Mouse (Mus musculus): ENCODE data around the gene Otulin. TPM values are rescaled to one million over a fixed set of nuclear protein-coding genes. Genes with fewer than 3 reads are reported as not detected.

The Otulin gene
- polyA plus RNA-seq, 1 experiment from 2014 or later: 41.3 TPM

- H3K9me3 ChIP-seq (ENCODE audit: control insufficient read depth, low read length): no peaks in the 10 kb centered on the region
- no peak overlapping the region for H3K4me2 ChIP-seq (replicated peaks; ENCODE audit: low read depth, low read length)
- no peaks in the 10 kb centered on the region for H3K36me3 ChIP-seq (ENCODE audit: control insufficient read depth, insufficient read depth, low read length)
- no peak overlapping the region for H3K27ac ChIP-seq (ENCODE audit: low read depth, low read length)
- H3K27me3 ChIP-seq (ENCODE audit: control insufficient read depth, insufficient read depth, low read length): no peaks in the 10 kb centered on the region
- 94% methylated on average over 10 of the region's 10 CpGs for WGBS
- H3K4me3 ChIP-seq (ENCODE audit: low read length): no peak overlapping the region
- H3K4me1 ChIP-seq (ENCODE audit: control insufficient read depth, insufficient read depth, low read length): no peaks in the 10 kb centered on the region
- H3K9ac ChIP-seq (ENCODE audit: low read depth, low read length): no peak overlapping the region
- no peak for ATAC-seq (ENCODE audit: low FRiP score, low TSS enrichment)
These were observed 85.3 kb downstream of the Otulin start for GRCm38 (mm10) chr15:27545203-27545602.

- Histone ChIP-seq H3K9ac (ENCODE audit: low read depth, low read length) (no peak overlapping the region), H3K9me3 (ENCODE audit: control insufficient read depth, low read length) (no peaks in the 10 kb centered on the region), H3K27me3 (ENCODE audit: control insufficient read depth, insufficient read depth, low read length) (no peaks in the 10 kb centered on the region), H3K4me3 (ENCODE audit: low read length) (no peak overlapping the region), H3K4me1 (ENCODE audit: control insufficient read depth, insufficient read depth, low read length) (peaks cover 8% of the 10 kb centered on the region; the same call in 1 of the 2 replicates), H3K4me2 (replicated peaks; ENCODE audit: low read depth, low read length) (no peak overlapping the region), H3K27ac (ENCODE audit: low read depth, low read length) (no peak overlapping the region), H3K36me3 (ENCODE audit: control insufficient read depth, insufficient read depth, low read length) (no peaks in the 10 kb centered on the region)
- ATAC-seq (ENCODE audit: low FRiP score, low TSS enrichment): no peak
- 89% methylated on average over 9 of the region's 9 CpGs for WGBS
These were observed 90.7 kb downstream of the Otulin start for GRCm38 (mm10) chr15:27539745-27540144.

- WGBS: 69% methylated on average over 4 of the region's 4 CpGs
- ATAC-seq (ENCODE audit: low FRiP score, low TSS enrichment): no peak
These were observed 92.8 kb downstream of the Otulin start for GRCm38 (mm10) chr15:27537519-27538223.

GRCm38 (mm10) chr15:27536771-27537170 lies 93.7 kb downstream of the Otulin start:
- H3K4me1 ChIP-seq (ENCODE audit: control insufficient read depth, insufficient read depth, low read length): peaks cover 8% of the 10 kb centered on the region; the same call in 1 of the 2 replicates
- 27% methylated on average over 5 of the region's 5 CpGs for WGBS
- peak; percentile 47; the same call in 1 of the 2 replicates for ATAC-seq (ENCODE audit: low FRiP score, low TSS enrichment)
- no peaks in the 10 kb centered on the region for H3K36me3 ChIP-seq (ENCODE audit: control insufficient read depth, insufficient read depth, low read length)
- H3K9me3 ChIP-seq (ENCODE audit: control insufficient read depth, low read length): no peaks in the 10 kb centered on the region
- no peak overlapping the region for H3K4me3 ChIP-seq (ENCODE audit: low read length)
- H3K4me2 ChIP-seq (replicated peaks; ENCODE audit: low read depth, low read length): no peak overlapping the region
- H3K27ac ChIP-seq (ENCODE audit: low read depth, low read length): no peak overlapping the region
- H3K9ac ChIP-seq (ENCODE audit: low read depth, low read length): no peak overlapping the region
- H3K27me3 ChIP-seq (ENCODE audit: control insufficient read depth, insufficient read depth, low read length): no peaks in the 10 kb centered on the region

More at GRCm38 (mm10) chr15:27537519-27538223, 92.8 kb downstream of the Otulin start:
- Histone ChIP-seq H3K27ac (ENCODE audit: low read depth, low read length) (no peak overlapping the region), H3K36me3 (ENCODE audit: control insufficient read depth, insufficient read depth, low read length) (no peaks in the 10 kb centered on the region), H3K4me1 (ENCODE audit: control insufficient read depth, insufficient read depth, low read length) (peaks cover 8% of the 10 kb centered on the region; the same call in 1 of the 2 replicates), H3K4me3 (ENCODE audit: low read length) (no peak overlapping the region), H3K9ac (ENCODE audit: low read depth, low read length) (no peak overlapping the region), H3K9me3 (ENCODE audit: control insufficient read depth, low read length) (no peaks in the 10 kb centered on the region), H3K4me2 (replicated peaks; ENCODE audit: low read depth, low read length) (no peak overlapping the region), H3K27me3 (ENCODE audit: control insufficient read depth, insufficient read depth, low read length) (no peaks in the 10 kb centered on the region)

- H3K27ac ChIP-seq (ENCODE audit: low read depth, low read length): no peak overlapping the region
- no peaks in the 10 kb centered on the region for H3K27me3 ChIP-seq (ENCODE audit: control insufficient read depth, insufficient read depth, low read length)
- H3K9me3 ChIP-seq (ENCODE audit: control insufficient read depth, low read length): no peaks in the 10 kb centered on the region
- no peak overlapping the region for H3K9ac ChIP-seq (ENCODE audit: low read depth, low read length)
- no peak overlapping the region for H3K4me3 ChIP-seq (ENCODE audit: low read length)
- no peaks in the 10 kb centered on the region for H3K36me3 ChIP-seq (ENCODE audit: control insufficient read depth, insufficient read depth, low read length)
- WGBS: 90% methylated on average over 7 of the region's 7 CpGs
- no peak overlapping the region for H3K4me2 ChIP-seq (replicated peaks; ENCODE audit: low read depth, low read length)
- no peak for ATAC-seq (ENCODE audit: low FRiP score, low TSS enrichment)
- peaks cover 8% of the 10 kb centered on the region; the same call in 1 of the 2 replicates for H3K4me1 ChIP-seq (ENCODE audit: control insufficient read depth, insufficient read depth, low read length)
These were observed 94.3 kb downstream of the Otulin start for GRCm38 (mm10) chr15:27536186-27536585.

- WGBS: 90% methylated on average over 4 of the region's 4 CpGs
- no peak overlapping the region for H3K4me2 ChIP-seq (replicated peaks; ENCODE audit: low read depth, low read length)
- H3K4me3 ChIP-seq (ENCODE audit: low read length): no peak overlapping the region
- no peak overlapping the region for H3K27ac ChIP-seq (ENCODE audit: low read depth, low read length)
- H3K27me3 ChIP-seq (ENCODE audit: control insufficient read depth, insufficient read depth, low read length): no peaks in the 10 kb centered on the region
- no peak for ATAC-seq (ENCODE audit: low FRiP score, low TSS enrichment)
- peaks cover 8% of the 10 kb centered on the region; the same call in 1 of the 2 replicates for H3K4me1 ChIP-seq (ENCODE audit: control insufficient read depth, insufficient read depth, low read length)
- no peak overlapping the region for H3K9ac ChIP-seq (ENCODE audit: low read depth, low read length)
- no peaks in the 10 kb centered on the region for H3K9me3 ChIP-seq (ENCODE audit: control insufficient read depth, low read length)
- no peaks in the 10 kb centered on the region for H3K36me3 ChIP-seq (ENCODE audit: control insufficient read depth, insufficient read depth, low read length)
These were observed 94.8 kb downstream of the Otulin start for GRCm38 (mm10) chr15:27535681-27536080.

- ATAC-seq (ENCODE audit: low FRiP score, low TSS enrichment): no peak
- WGBS: 51% methylated on average over 3 of the region's 3 CpGs
- no peaks in the 10 kb centered on the region; the same call in 1 of the 2 replicates for H3K4me1 ChIP-seq (ENCODE audit: control insufficient read depth, insufficient read depth, low read length)
These were observed 97.5 kb downstream of the Otulin start for GRCm38 (mm10) chr15:27533036-27533435.

GRCm38 (mm10) chr15:27530023-27530422 lies 100.5 kb downstream of the Otulin start:
- Histone ChIP-seq H3K36me3 (ENCODE audit: control insufficient read depth, insufficient read depth, low read length) (no peaks in the 10 kb centered on the region), H3K4me1 (ENCODE audit: control insufficient read depth, insufficient read depth, low read length) (peaks cover under 1% of the 10 kb centered on the region; the same call in 1 of the 2 replicates), H3K4me3 (ENCODE audit: low read length) (no peak overlapping the region), H3K27ac (ENCODE audit: low read depth, low read length) (no peak overlapping the region), H3K27me3 (ENCODE audit: control insufficient read depth, insufficient read depth, low read length) (no peaks in the 10 kb centered on the region), H3K9me3 (ENCODE audit: control insufficient read depth, low read length) (no peaks in the 10 kb centered on the region), H3K9ac (ENCODE audit: low read depth, low read length) (no peak overlapping the region), H3K4me2 (replicated peaks; ENCODE audit: low read depth, low read length) (no peak overlapping the region)
- ATAC-seq (ENCODE audit: low FRiP score, low TSS enrichment): no peak
- WGBS: 74% methylated on average over 4 of the region's 4 CpGs

More at GRCm38 (mm10) chr15:27533036-27533435, 97.5 kb downstream of the Otulin start:
- H3K9me3 ChIP-seq (ENCODE audit: control insufficient read depth, low read length): no peaks in the 10 kb centered on the region
- no peak overlapping the region for H3K4me2 ChIP-seq (replicated peaks; ENCODE audit: low read depth, low read length)
- H3K4me3 ChIP-seq (ENCODE audit: low read length): no peak overlapping the region
- H3K27ac ChIP-seq (ENCODE audit: low read depth, low read length): no peak overlapping the region
- H3K36me3 ChIP-seq (ENCODE audit: control insufficient read depth, insufficient read depth, low read length): no peaks in the 10 kb centered on the region
- no peak overlapping the region for H3K9ac ChIP-seq (ENCODE audit: low read depth, low read length)
- H3K27me3 ChIP-seq (ENCODE audit: control insufficient read depth, insufficient read depth, low read length): no peaks in the 10 kb centered on the region

GRCm38 (mm10) chr15:27528896-27529295 lies 101.6 kb downstream of the Otulin start:
- Histone ChIP-seq H3K4me1 (ENCODE audit: control insufficient read depth, insufficient read depth, low read length) (peaks cover 3% of the 10 kb centered on the region; the same call in 1 of the 2 replicates), H3K27me3 (ENCODE audit: control insufficient read depth, insufficient read depth, low read length) (no peaks in the 10 kb centered on the region), H3K36me3 (ENCODE audit: control insufficient read depth, insufficient read depth, low read length) (no peaks in the 10 kb centered on the region), H3K9me3 (ENCODE audit: control insufficient read depth, low read length) (no peaks in the 10 kb centered on the region), H3K27ac (ENCODE audit: low read depth, low read length) (no peak overlapping the region), H3K9ac (ENCODE audit: low read depth, low read length) (no peak overlapping the region), H3K4me3 (ENCODE audit: low read length) (no peak overlapping the region), H3K4me2 (replicated peaks; ENCODE audit: low read depth, low read length) (no peak overlapping the region)
- ATAC-seq (ENCODE audit: low FRiP score, low TSS enrichment): no peak
- 74% methylated on average over 4 of the region's 4 CpGs for WGBS
